Mouse (Mus musculus) liver, adult 2 months (tissue): ENCODE measurements around the gene Pgbd1.

Experiments used
- CTCF ChIP-seq: fragments of 200-500 bp; IDR thresholded peaks from 2 replicates; pipeline ENCODE4 v1.5.1; 2011; ENCODE audit warnings: low read depth, low read length, control low read depth
- POLR2A ChIP-seq: fragments of 200-500 bp; IDR thresholded peaks from 2 replicates; pipeline ENCODE4 v1.6.1; 2011; ENCODE audit warnings: low read length, control low read depth; ENCODE audit not compliant: insufficient read depth; ENCODE audit errors: extremely low read depth

DNA sequence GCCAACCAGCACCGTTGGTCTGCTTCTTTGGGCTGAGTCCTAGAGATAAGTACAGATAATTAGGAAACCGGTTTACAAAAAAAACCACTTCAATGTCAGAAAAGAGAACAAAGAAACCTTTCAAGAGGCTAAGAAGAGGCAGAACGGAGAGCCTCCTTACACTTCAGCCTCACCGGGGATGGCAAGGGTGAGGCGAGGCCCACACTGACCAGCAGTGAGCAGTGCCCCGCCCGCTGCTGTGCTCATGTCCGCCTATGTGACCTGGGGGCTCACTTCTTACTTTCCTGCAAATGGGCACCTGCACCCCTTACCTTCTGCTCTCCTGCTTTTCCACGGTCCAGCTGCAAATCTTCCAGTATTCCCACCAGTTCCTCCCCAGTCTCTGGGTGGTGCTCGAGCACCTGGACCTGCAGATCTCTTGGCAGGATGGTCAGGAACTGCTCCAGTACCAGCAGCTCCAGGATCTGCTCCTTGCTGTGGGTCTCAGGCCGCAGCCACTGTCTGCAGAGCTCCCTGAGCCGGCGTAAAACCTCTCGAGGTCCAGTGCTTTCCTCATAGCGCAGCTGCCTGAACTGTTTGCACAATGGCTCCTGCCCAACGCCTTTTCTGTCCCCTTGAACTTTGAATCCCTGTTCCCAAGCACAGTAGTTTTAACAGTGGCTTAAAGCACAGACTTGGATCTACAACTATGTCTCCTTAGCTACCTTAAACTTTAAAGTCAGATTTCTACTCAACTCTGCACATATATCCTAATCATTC is 7.2 kb upstream of the Pgbd1 start:
- no peak for TF ChIP-seq POLR2A
- no peak for TF ChIP-seq CTCF
